Mouse (Mus musculus): ENCODE measurements around the gene Piwil4. TPM values are rescaled to one million over a fixed set of nuclear protein-coding genes. Genes with fewer than 3 reads are reported as not detected.

The Piwil4 gene
- polyA plus RNA-seq, 1 experiment from 2014 or later, result 0.74 TPM

DNA sequence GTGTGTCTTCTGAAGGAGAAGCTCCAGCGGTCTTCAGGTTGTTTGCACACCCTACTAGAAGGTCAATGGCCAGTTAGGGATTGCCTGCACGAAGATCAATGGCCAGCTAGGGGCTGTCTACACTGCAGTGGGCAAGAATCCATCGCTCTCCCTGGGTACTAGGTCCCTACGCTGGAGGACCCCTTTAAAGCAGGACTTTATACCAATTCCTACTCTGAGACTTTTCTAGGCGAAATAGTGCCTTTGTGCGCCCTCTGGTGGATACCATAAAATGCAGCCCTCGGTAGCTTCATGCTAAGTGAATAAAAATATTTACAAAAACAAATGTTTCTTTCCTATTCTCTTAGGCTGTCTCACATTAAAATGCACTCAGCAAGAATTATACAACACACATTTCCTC lies 24.2 kb upstream of the Piwil4 start:
- no peak for ATAC-seq (ENCODE audit: low read depth)
- whole genome bisulfite sequencing, result 21% methylated on average over 7 of the region's 7 CpGs
- H3K4me2 ChIP-seq (ENCODE audit: low read depth, low read length), result no peak overlapping the region

GRCm38 (mm10) chr9:14759261-14759660 lies 18.7 kb upstream of the Piwil4 start:
- H3K9me3 ChIP-seq (ENCODE audit: control insufficient read depth, low read length), result no peaks in the 10 kb centered on the region
- no peaks in the 10 kb centered on the region for H3K4me1 ChIP-seq (replicated peaks; ENCODE audit: control insufficient read depth, insufficient read depth, low read length)
- H3K36me3 ChIP-seq (ENCODE audit: control insufficient read depth, insufficient read depth, low read length), result no peaks in the 10 kb centered on the region
- no peaks in the 10 kb centered on the region for H3K27me3 ChIP-seq (ENCODE audit: control insufficient read depth, insufficient read depth, low read depth, low read length)
- H3K4me2 ChIP-seq (ENCODE audit: low read depth, low read length), result no peak overlapping the region
- no peak overlapping the region for H3K27ac ChIP-seq (ENCODE audit: low read length)
- no peak overlapping the region for H3K4me3 ChIP-seq (ENCODE audit: low read length)
- H3K9ac ChIP-seq (ENCODE audit: low read length), result no peak overlapping the region
- ATAC-seq (ENCODE audit: low read depth), result no peak

More for the DNA sequence above, 24.2 kb upstream of the Piwil4 start:
- Histone ChIP-seq H3K27ac (ENCODE audit: low read length) (no peak overlapping the region), H3K9ac (ENCODE audit: low read length) (no peak overlapping the region), H3K4me3 (ENCODE audit: low read length) (no peak overlapping the region), H3K9me3 (ENCODE audit: control insufficient read depth, low read length) (no peaks in the 10 kb centered on the region), H3K36me3 (ENCODE audit: control insufficient read depth, insufficient read depth, low read length) (no peaks in the 10 kb centered on the region), H3K27me3 (ENCODE audit: control insufficient read depth, insufficient read depth, low read depth, low read length) (peaks cover 4% of the 10 kb centered on the region), H3K4me1 (replicated peaks; ENCODE audit: control insufficient read depth, insufficient read depth, low read length) (no peaks in the 10 kb centered on the region)

GRCm38 (mm10) chr9:14758590-14758989 lies 18.1 kb upstream of the Piwil4 start:
- H3K4me2 ChIP-seq (ENCODE audit: low read depth, low read length), result no peak overlapping the region
- H3K36me3 ChIP-seq (ENCODE audit: control insufficient read depth, insufficient read depth, low read length), result no peaks in the 10 kb centered on the region
- H3K9ac ChIP-seq (ENCODE audit: low read length), result no peak overlapping the region
- H3K9me3 ChIP-seq (ENCODE audit: control insufficient read depth, low read length), result no peaks in the 10 kb centered on the region
- no peak for ATAC-seq (ENCODE audit: low read depth)
- H3K4me1 ChIP-seq (replicated peaks; ENCODE audit: control insufficient read depth, insufficient read depth, low read length), result no peaks in the 10 kb centered on the region
- no peak overlapping the region for H3K27ac ChIP-seq (ENCODE audit: low read length)
- no peaks in the 10 kb centered on the region for H3K27me3 ChIP-seq (ENCODE audit: control insufficient read depth, insufficient read depth, low read depth, low read length)
- 53% methylated on average over 7 of the region's 7 CpGs for WGBS
- no peak overlapping the region for H3K4me3 ChIP-seq (ENCODE audit: low read length)

DNA sequence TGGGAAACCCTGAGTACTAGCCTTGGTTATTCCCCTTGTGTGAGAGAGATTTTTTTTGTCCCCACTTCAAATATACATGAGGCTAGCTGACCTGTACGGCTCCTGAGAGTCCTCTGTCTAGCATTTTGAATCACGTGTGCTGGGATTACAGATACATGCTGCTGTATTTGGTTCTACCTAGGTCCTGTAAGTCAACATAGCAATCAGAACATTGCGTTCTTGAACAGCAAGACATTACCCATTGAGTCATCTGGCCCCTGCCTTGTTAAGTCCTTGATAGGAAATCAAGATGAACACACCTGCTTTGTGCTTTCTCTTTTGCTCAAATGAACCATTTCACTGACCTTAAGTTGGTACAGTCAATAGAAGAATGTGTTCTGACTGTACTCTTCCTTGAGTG lies 13.9 kb upstream of the Piwil4 start:
- Histone ChIP-seq H3K9me3 (ENCODE audit: control insufficient read depth, low read length) (no peaks in the 10 kb centered on the region), H3K27me3 (ENCODE audit: control insufficient read depth, insufficient read depth, low read depth, low read length) (peaks cover 3% of the 10 kb centered on the region; the same call in 1 of the 2 replicates), H3K36me3 (ENCODE audit: control insufficient read depth, insufficient read depth, low read length) (no peaks in the 10 kb centered on the region), H3K27ac (ENCODE audit: low read length) (no peak overlapping the region), H3K9ac (ENCODE audit: low read length) (no peak overlapping the region), H3K4me2 (ENCODE audit: low read depth, low read length) (no peak overlapping the region), H3K4me1 (replicated peaks; ENCODE audit: control insufficient read depth, insufficient read depth, low read length) (peaks cover 8% of the 10 kb centered on the region), H3K4me3 (ENCODE audit: low read length) (no peak overlapping the region)
- 71% methylated on average over 3 of the region's 3 CpGs for WGBS
- no peak for ATAC-seq (ENCODE audit: low read depth)

- Histone ChIP-seq H3K9me3 (ENCODE audit: control insufficient read depth, low read length) (no peaks in the 10 kb centered on the region), H3K4me2 (ENCODE audit: low read depth, low read length) (no peak overlapping the region), H3K27ac (ENCODE audit: low read length) (no peak overlapping the region), H3K27me3 (ENCODE audit: control insufficient read depth, insufficient read depth, low read depth, low read length) (peaks cover 3% of the 10 kb centered on the region; the same call in 1 of the 2 replicates), H3K9ac (ENCODE audit: low read length) (no peak overlapping the region), H3K4me3 (ENCODE audit: low read length) (no peak overlapping the region), H3K4me1 (replicated peaks; ENCODE audit: control insufficient read depth, insufficient read depth, low read length) (peaks cover 8% of the 10 kb centered on the region), H3K36me3 (ENCODE audit: control insufficient read depth, insufficient read depth, low read length) (no peaks in the 10 kb centered on the region)
- ATAC-seq (ENCODE audit: low read depth), result no peak
Observed at GRCm38 (mm10) chr9:14753947-14754346, 13.4 kb upstream of the Piwil4 start.

GRCm38 (mm10) chr9:14752001-14752522 lies 11.5 kb upstream of the Piwil4 start, which contains the start of gene Fut4:
TSS of gene Fut4 (minus strand) at chr9:14752393.
- Histone ChIP-seq H3K9me3 (ENCODE audit: control insufficient read depth, low read length) (no peaks in the 10 kb centered on the region), H3K4me2 (ENCODE audit: low read depth, low read length) (peak within 1 kb of the TSS; percentile 97), H3K27ac (ENCODE audit: low read length) (no peak within 1 kb of the TSS), H3K27me3 (ENCODE audit: control insufficient read depth, insufficient read depth, low read depth, low read length) (peaks cover 3% of the 10 kb centered on the region; the same call in 1 of the 2 replicates), H3K9ac (ENCODE audit: low read length) (peak within 1 kb of the TSS; percentile 72), H3K36me3 (ENCODE audit: control insufficient read depth, insufficient read depth, low read length) (no peaks in the 10 kb centered on the region), H3K4me3 (ENCODE audit: low read length) (peak within 1 kb of the TSS; percentile 60), H3K4me1 (replicated peaks; ENCODE audit: control insufficient read depth, insufficient read depth, low read length) (peaks cover 8% of the 10 kb centered on the region)
- peak; percentile 87 for ATAC-seq (ENCODE audit: low read depth)
- WGBS, result under 1% methylated on average over 28 of the region's 28 CpGs

DNA sequence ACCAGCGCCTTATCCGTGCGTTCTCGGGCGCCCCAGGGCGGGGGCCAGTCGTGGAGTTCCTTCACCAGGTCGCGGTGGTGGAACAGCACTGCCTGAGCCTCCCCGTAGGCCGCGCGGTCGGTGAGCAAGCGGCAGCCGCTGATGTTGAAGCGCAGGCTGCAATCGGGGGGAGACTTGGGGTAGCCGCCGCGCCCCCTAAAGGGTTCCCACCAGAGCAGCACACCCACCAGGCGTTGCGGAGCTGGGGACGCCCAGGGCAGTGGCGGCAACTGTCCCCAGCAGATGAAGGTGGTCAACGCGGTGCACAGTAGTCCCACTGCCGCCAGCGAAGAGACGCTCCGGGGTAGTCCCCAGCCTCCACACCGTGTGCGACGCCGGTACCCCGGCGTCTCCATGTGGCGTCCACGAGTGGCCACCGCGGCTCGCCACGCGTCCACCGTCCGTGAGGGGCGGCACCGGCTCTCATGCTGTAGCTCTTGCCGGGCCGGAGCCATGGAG lies 11.0 kb upstream of the Piwil4 start:
- H3K9me3 ChIP-seq (ENCODE audit: control insufficient read depth, low read length), result no peaks in the 10 kb centered on the region
- H3K36me3 ChIP-seq (ENCODE audit: control insufficient read depth, insufficient read depth, low read length), result no peaks in the 10 kb centered on the region
- H3K4me2 ChIP-seq (ENCODE audit: low read depth, low read length), result peak overlapping the region; percentile 97
- H3K27ac ChIP-seq (ENCODE audit: low read length), result no peak overlapping the region
- under 1% methylated on average over 50 of the region's 50 CpGs for WGBS
- peak overlapping the region; percentile 60 for H3K4me3 ChIP-seq (ENCODE audit: low read length)
- peak overlapping the region; percentile 72 for H3K9ac ChIP-seq (ENCODE audit: low read length)
- H3K4me1 ChIP-seq (replicated peaks; ENCODE audit: control insufficient read depth, insufficient read depth, low read length), result peaks cover 8% of the 10 kb centered on the region
- peak; percentile 77 for ATAC-seq (ENCODE audit: low read depth)
- peaks cover 3% of the 10 kb centered on the region; the same call in 1 of the 2 replicates for H3K27me3 ChIP-seq (ENCODE audit: control insufficient read depth, insufficient read depth, low read depth, low read length)

DNA sequence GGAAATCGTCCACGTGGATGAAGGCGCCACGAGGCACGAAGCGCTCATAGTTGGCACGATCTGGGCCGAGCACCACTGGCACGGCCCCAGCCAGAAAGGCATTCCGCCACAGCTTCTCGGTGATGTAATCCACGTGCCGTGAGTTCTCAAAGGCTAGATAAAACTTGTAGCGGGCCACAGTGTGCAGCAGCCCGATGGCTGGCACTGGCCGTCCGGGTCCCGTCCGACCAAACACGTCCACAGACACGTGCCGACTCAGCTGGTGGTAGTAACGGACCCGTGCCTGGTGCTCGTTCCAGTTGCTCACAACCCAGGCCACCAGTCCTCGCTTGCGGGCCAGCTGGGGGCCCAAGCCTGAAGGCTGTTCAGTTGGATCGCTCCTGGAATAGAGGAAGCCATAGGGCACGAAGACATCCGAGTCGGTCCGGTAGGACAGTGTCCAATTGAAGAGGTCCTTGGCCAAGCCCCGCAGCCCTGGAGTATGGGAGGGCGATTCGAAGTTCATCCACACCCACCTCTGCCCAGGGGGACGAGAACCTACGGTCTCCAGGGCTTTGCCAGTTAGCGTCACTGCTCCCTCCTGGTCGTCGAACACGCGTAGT lies 10.5 kb upstream of the Piwil4 start:
- Histone ChIP-seq H3K4me3 (ENCODE audit: low read length) (peak overlapping the region; percentile 60), H3K9me3 (ENCODE audit: control insufficient read depth, low read length) (no peaks in the 10 kb centered on the region), H3K4me1 (replicated peaks; ENCODE audit: control insufficient read depth, insufficient read depth, low read length) (peaks cover 8% of the 10 kb centered on the region), H3K36me3 (ENCODE audit: control insufficient read depth, insufficient read depth, low read length) (no peaks in the 10 kb centered on the region), H3K27me3 (ENCODE audit: control insufficient read depth, insufficient read depth, low read depth, low read length) (peaks cover 3% of the 10 kb centered on the region; the same call in 1 of the 2 replicates), H3K27ac (ENCODE audit: low read length) (no peak overlapping the region), H3K9ac (ENCODE audit: low read length) (peak overlapping the region; percentile 72), H3K4me2 (ENCODE audit: low read depth, low read length) (peak overlapping the region; percentile 97)
- WGBS, result 56% methylated on average over 42 of the region's 42 CpGs
- ATAC-seq (ENCODE audit: low read depth), result peak; percentile 29; the same call in 1 of the 2 replicates

- no peak for ATAC-seq (ENCODE audit: low read depth)
- Histone ChIP-seq H3K27ac (ENCODE audit: low read length) (no peak overlapping the region), H3K4me3 (ENCODE audit: low read length) (no peak overlapping the region), H3K4me1 (replicated peaks; ENCODE audit: control insufficient read depth, insufficient read depth, low read length) (no peaks in the 10 kb centered on the region), H3K27me3 (ENCODE audit: control insufficient read depth, insufficient read depth, low read depth, low read length) (no peaks in the 10 kb centered on the region; the same call in 1 of the 2 replicates), H3K36me3 (ENCODE audit: control insufficient read depth, insufficient read depth, low read length) (no peaks in the 10 kb centered on the region), H3K9ac (ENCODE audit: low read length) (no peak overlapping the region), H3K9me3 (ENCODE audit: control insufficient read depth, low read length) (no peaks in the 10 kb centered on the region), H3K4me2 (ENCODE audit: low read depth, low read length) (no peak overlapping the region)
- 52% methylated on average over 4 of the region's 4 CpGs for WGBS
Observed at GRCm38 (mm10) chr9:14739498-14740150, 909 bp downstream of the Piwil4 start.
